In genomic region chr11:63891479-63892020, GRCm38 (mm10) we compare ENCODE assay signal across 24 mouse cellular contexts. TPM values are rescaled to one million over a fixed set of nuclear protein-coding genes. Genes with fewer than 3 reads are reported as not detected.
DNase-seq lines count a peak whose midpoint lies in the region; ATAC-seq and TF ChIP-seq lines count a peak whose summit lies in the region.
"Had no signal": no experiment of that assay in that cellular context is flagged by ENCODE, and none has a peak within 500 bp of the region (broad histone marks: within the 10 kb centered on the region; RNA-seq: fewer than 3 reads in every experiment).

No protein-coding gene starts in this region.

- H3K27me3 ChIP-seq in hindbrain, embryonic 10.5 days (ENCODE audit: insufficient read depth, poor library complexity, severe bottlenecking), result peaks cover 61% of the 10 kb centered on the region
- H3K27me3 ChIP-seq in hindbrain, postnatal 0 days (ENCODE audit: insufficient read depth, low read length), result no peaks in the 10 kb centered on the region
- no peaks in the 10 kb centered on the region for H3K27me3 ChIP-seq in Patski
- H3K27me3 ChIP-seq: heart, embryonic 12.5 days; hindbrain, embryonic 15.5 days; liver, embryonic 13.5 days; stomach, embryonic 15.5 days had no signal

- no peaks in the 10 kb centered on the region for H3K9me3 ChIP-seq in hindbrain, embryonic 10.5 days
- H3K9me3 ChIP-seq in hindbrain, postnatal 0 days (ENCODE audit: low read length), result no peaks in the 10 kb centered on the region
- H3K9me3 ChIP-seq: heart, embryonic 12.5 days; hindbrain, embryonic 15.5 days; liver, embryonic 13.5 days; midbrain, embryonic 10.5 days; stomach, embryonic 15.5 days had no signal

- POLR2A ChIA-PET in Patski (lab: Charles Lee), result interaction anchor here (0.5 to 1.1 kb wide), 2 partner anchors 30 to 166 kb away, joined by 3 read pairs; partner anchors contain the start of gene Hs3st3b1

- CTCF ChIA-PET in Patski (lab: Charles Lee), result interaction anchor here (0.8 to 2.7 kb wide), 2 partner anchors 14 to 32 kb away, joined by 3 to 14 read pairs; no protein-coding TSS in a partner anchor

- peaks cover 18% of the 10 kb centered on the region for H3K36me3 ChIP-seq in hindbrain, embryonic 10.5 days
- no peaks in the 10 kb centered on the region for H3K36me3 ChIP-seq in hindbrain, postnatal 0 days (ENCODE audit: insufficient read depth, low read length)
- H3K36me3 ChIP-seq: heart, embryonic 12.5 days; hindbrain, embryonic 15.5 days had no signal

- in situ Hi-C loops in Patski (cut with MboI; ENCODE audit: low pct_unique_long_range_greater_than_20kb), result no loop called here

- H3K27ac ChIP-seq in hindbrain, embryonic 10.5 days, result 0 out of 2 replicates have a peak overlapping the region, but pooled peaks have one; percentile 23
- H3K27ac ChIP-seq in hindbrain, postnatal 0 days, result no peak overlapping the region
- H3K27ac ChIP-seq: hindbrain, embryonic 15.5 days; liver, embryonic 13.5 days; midbrain, embryonic 10.5 days; stomach, embryonic 15.5 days had no signal

- H3K4me3 ChIP-seq in hindbrain, embryonic 10.5 days, result no peak overlapping the region
- no peak overlapping the region for H3K4me3 ChIP-seq in hindbrain, postnatal 0 days (ENCODE audit: low read length)
- H3K4me3 ChIP-seq: erythroblast, embryonic 14.5 days; heart, embryonic 12.5 days; hindbrain, embryonic 15.5 days; liver, embryonic 13.5 days; midbrain, embryonic 10.5 days; stomach, embryonic 15.5 days had no signal

- ATAC-seq in hindbrain, postnatal 0 days, result no peak
- ATAC-seq in Patski, result peak; percentile 87
- ATAC-seq: forebrain, embryonic 14.5 days; intestine, embryonic 16.5 days had no signal

- intact Hi-C loops in heart, postnatal 36 days (cut with DNase I), result no loop called here

- no peak overlapping the region for H3K9ac ChIP-seq in hindbrain, postnatal 0 days (replicated peaks; ENCODE audit: low read length)
- H3K9ac ChIP-seq: heart, embryonic 12.5 days; hindbrain, embryonic 15.5 days; liver, embryonic 13.5 days; stomach, embryonic 15.5 days had no signal

- peaks cover 38% of the 10 kb centered on the region for H3K4me1 ChIP-seq in hindbrain, embryonic 10.5 days (replicated peaks)
- H3K4me1 ChIP-seq in hindbrain, postnatal 0 days (ENCODE audit: insufficient read depth, low read length), result no peaks in the 10 kb centered on the region
- H3K4me1 ChIP-seq: heart, embryonic 12.5 days; hindbrain, embryonic 15.5 days had no signal

- WGBS in hindbrain, embryonic 10.5 days, result 79% methylated on average over 7 of the region's 7 CpGs
- WGBS in hindbrain, postnatal 0 days, result 69% methylated on average over 7 of the region's 7 CpGs

- TF ChIP-seq CTCF in hindbrain, postnatal 0 days (IDR thresholded peaks at IDR 0.05; ENCODE audit: low read depth), result no peak
- no peak for TF ChIP-seq CTCF in Patski (IDR thresholded peaks at IDR 0.05)

- H3K4me2 ChIP-seq in hindbrain, postnatal 0 days (ENCODE audit: low read depth, low read length), result no peak overlapping the region
- H3K4me2 ChIP-seq: heart, embryonic 12.5 days; hindbrain, embryonic 15.5 days; liver, embryonic 13.5 days; stomach, embryonic 15.5 days had no signal

- no peak for DNase-seq in hindbrain, embryonic 10.5 days (ENCODE audit: low spot score)
- no peak for DNase-seq in hindbrain, postnatal 0 days (ENCODE audit: low spot score)
- DNase-seq in 3T3-L1 (ENCODE audit: low read depth, low spot score), result peak; percentile 17
- peak; percentile 47 for DNase-seq in Patski (ENCODE audit: low read depth, low spot score)
- DNase-seq in retina, postnatal 1 day, result peak; percentile 89
- no peak for DNase-seq in left cerebral cortex, adult 8-10 months (ENCODE audit: low spot score in 2 of 2)
- no peak for DNase-seq in heart, postnatal 36 days
- DNase-seq: adrenal gland, postnatal 36 days; cerebellum, adult 2 months; cerebellum, postnatal 36 days; gastrocnemius, postnatal 36 days; heart, postnatal 14 days; kidney, postnatal 36 days; liver, embryonic 13.5 days; right cerebral cortex, postnatal 14 days; thymus, adult 18-20 months; thymus, postnatal 4 days had no signal

RNA-seq across cellular contexts. Expression of gene Hs3st3b1, which starts 30.5 kb away (rescaled TPM):
- polyA plus RNA-seq in hindbrain, embryonic 10.5 days (2016; fragmentation: Nextera tagmentation; extraction: Ambion mirVana), result 13.1 and 13.4 TPM in 2 replicates
- 12.4 and 13.3 TPM in 2 replicates for total RNA-seq in hindbrain, postnatal 0 days (2014; rRNA removed)
- polyA plus RNA-seq in hindbrain, postnatal 0 days (2015; fragmentation: Nextera tagmentation; extraction: Ambion mirVana), result 2.6 and 2.8 TPM in 2 replicates
- 17.0 TPM for polyA plus RNA-seq in Patski (2021)
- total RNA-seq in left cerebral cortex, adult 8-10 months (2022), result 1 to 10 TPM; 1.7 to 2.2 (median 1.8) TPM
- 1 to 10 TPM in 1 of 2 experiments, under 1 TPM in 1; 0.89 to 1.1 TPM for total RNA-seq in heart, postnatal 36 days (2021)

Comparison
In these comparisons a context has a peak if more than half of its experiments do, and no peak if none do; other contexts are left out.
1. DNase-seq: peak in 3T3-L1 (single experiment), Patski (single experiment) and retina, postnatal 1 day (single experiment); none in hindbrain, embryonic 10.5 days (single experiment), hindbrain, postnatal 0 days (single experiment), left cerebral cortex, adult 8-10 months (0 of 2) and heart, postnatal 36 days (0 of 2).